Mouse (Mus musculus) brain, embryonic 14.5 days (tissue): Measurements from ENCODE around the gene Pcca.

ENCODE experiments used
- CTCF ChIP-seq: fragments of 200-500 bp; IDR thresholded peaks from 2 replicates; pipeline ENCODE4 v1.5.1; 2012; ENCODE audit warnings: inconsistent platforms, mild to moderate bottlenecking, moderate library complexity, borderline replicate concordance; ENCODE audit not compliant: insufficient read depth, insufficient read length; ENCODE audit errors: extremely low read depth
- POLR2A ChIP-seq: fragments of 200-500 bp; IDR thresholded peaks from 2 replicates; pipeline ENCODE4 v1.6.1; 2012; ENCODE audit warnings: mild to moderate bottlenecking, inconsistent platforms, borderline replicate concordance; ENCODE audit not compliant: poor library complexity, insufficient read depth, insufficient read length, severe bottlenecking; ENCODE audit errors: extremely low read depth

DNA sequence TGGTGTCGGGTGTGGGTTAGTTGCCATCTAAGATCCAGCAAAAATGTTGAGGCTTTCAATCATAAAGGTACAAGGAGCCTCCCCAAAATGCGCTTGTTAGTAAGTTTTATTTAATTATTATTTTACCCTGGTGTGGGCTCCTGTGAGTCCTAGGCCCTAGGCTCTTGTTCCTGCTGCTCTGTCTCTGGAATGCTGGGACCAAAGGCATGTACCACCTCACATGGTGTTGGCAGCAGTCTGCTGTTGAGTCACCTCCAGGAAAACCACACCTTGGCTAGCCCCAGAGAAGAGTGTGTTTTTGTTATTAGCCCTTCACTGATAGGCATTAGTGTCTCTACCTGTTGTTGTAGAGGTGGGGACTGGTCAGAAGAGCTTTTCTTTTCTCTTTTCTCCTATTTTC is 83.5 kb downstream of the Pcca start:
- no peak for TF ChIP-seq CTCF
- no peak for TF ChIP-seq POLR2A
